Mouse (Mus musculus) midbrain, embryonic 16.5 days (tissue): ENCODE data around the gene Fstl3. TPM values are rescaled to one million over a fixed set of nuclear protein-coding genes. Genes with fewer than 3 reads are reported as not detected.

Experiments
- ATAC-seq: fragments of 200-750 bp; cut with Nextera tagmentation; 2 replicates; pipeline ENCODE4 v1.8.0; 2017; ENCODE audit warnings: moderate TSS enrichment
- H3K27ac ChIP-seq: fragments of 300-500 bp; sonication (generic); 2 replicates; pipeline ENCODE4 v1.5.1; 2014; ENCODE audit warnings: mild to moderate bottlenecking, low read length, mixed read lengths
- H3K27me3 ChIP-seq: fragments of 300-500 bp; sonication (generic); 2 replicates; pipeline ENCODE4 v1.6.1; 2014; ENCODE audit warnings: low read depth, low read length, mixed read lengths; ENCODE audit not compliant: control insufficient read depth, insufficient read depth
- H3K36me3 ChIP-seq: fragments of 300-500 bp; sonication (generic); 2 replicates; pipeline ENCODE4 v1.6.1; 2014; ENCODE audit warnings: mild to moderate bottlenecking, low read length, moderate library complexity, mixed read lengths; ENCODE audit not compliant: control insufficient read depth, insufficient read depth
- H3K4me1 ChIP-seq: fragments of 300-500 bp; sonication (generic); 2 replicates; pipeline ENCODE4 v1.6.1; 2014; ENCODE audit warnings: mild to moderate bottlenecking, low read length, mixed read lengths; ENCODE audit not compliant: control insufficient read depth, insufficient read depth
- H3K4me2 ChIP-seq: fragments of 300-500 bp; sonication (generic); 2 replicates; pipeline ENCODE4 v1.6.1; 2014; ENCODE audit warnings: mild to moderate bottlenecking, low read length, mixed read lengths
- H3K4me3 ChIP-seq: fragments of 300-500 bp; sonication (generic); 2 replicates; pipeline ENCODE4 v1.5.1; 2014; ENCODE audit warnings: low read depth, mild to moderate bottlenecking, low read length, moderate library complexity, mixed read lengths
- H3K9ac ChIP-seq: fragments of 300-500 bp; sonication (generic); 2 replicates; pipeline ENCODE4 v1.6.1; 2014; ENCODE audit warnings: low read depth, low read length, mixed read lengths
- H3K9me3 ChIP-seq: fragments of 300-500 bp; sonication (generic); replicated peaks from 2 replicates; pipeline ENCODE4 v1.6.1; 2014; ENCODE audit warnings: mild to moderate bottlenecking, low read length, mixed read lengths; ENCODE audit not compliant: control insufficient read depth, poor library complexity, severe bottlenecking
- WGBS: fragments of 180-500 bp; shearing (Covaris S2); extraction: QIAGEN DNeasy Blood & Tissue Kit; methylation state at CpG from one replicate; pipeline ENCODE4 v1.1.7; 2014; 5-methylcytosine and 5-hydroxymethylcytosine counted together
- polyA plus RNA-seq: library from polyadenylated mRNA; unstranded; fragments of >200 nt; fragmentation: Nextera tagmentation; extraction: Ambion mirVana; gene quantifications from 2 replicates; pipeline ENCODE4 v1.2.1, GENCODE M21; 2015

Fstl3 gene
- polyA plus RNA-seq, 1 experiment from 2014 or later, result 3.5 TPM

GRCm38 (mm10) chr10:79800508-79800907, 23.4 kb downstream of the Fstl3 start:
- H3K9me3 ChIP-seq, result no peaks in the 10 kb centered on the region
- H3K4me3 ChIP-seq, result no peak overlapping the region
- no peaks in the 10 kb centered on the region for H3K36me3 ChIP-seq
- H3K27ac ChIP-seq, result no peak overlapping the region
- H3K4me1 ChIP-seq, result peaks cover 51% of the 10 kb centered on the region
- ATAC-seq, result no peak
- WGBS, result 83% methylated on average over 11 of the region's 11 CpGs
- H3K9ac ChIP-seq, result no peak overlapping the region
- no peaks in the 10 kb centered on the region for H3K27me3 ChIP-seq
- H3K4me2 ChIP-seq, result no peak overlapping the region

- H3K9me3 ChIP-seq, result no peaks in the 10 kb centered on the region
- H3K4me3 ChIP-seq, result no peak overlapping the region
- no peaks in the 10 kb centered on the region for H3K27me3 ChIP-seq
- peaks cover 48% of the 10 kb centered on the region for H3K4me1 ChIP-seq
- WGBS, result 21% methylated on average over 2 of the region's 3 CpGs
- peak overlapping the region; percentile 32; the same call in 1 of the 2 replicates for H3K9ac ChIP-seq
- H3K36me3 ChIP-seq, result no peaks in the 10 kb centered on the region
- peak overlapping the region; percentile 21; the same call in 1 of the 2 replicates for H3K4me2 ChIP-seq
- peak overlapping the region; percentile 84 for H3K27ac ChIP-seq
- no peak for ATAC-seq
Observed at GRCm38 (mm10) chr10:79801837-79802236, 24.8 kb downstream of the Fstl3 start.

GRCm38 (mm10) chr10:79802331-79802971, 25.4 kb downstream of the Fstl3 start:
- H3K9ac ChIP-seq, result peak overlapping the region; percentile 32
- 31% methylated on average over 11 of the region's 11 CpGs for WGBS
- ATAC-seq, result no peak

GRCm38 (mm10) chr10:79803716-79804323, 26.7 kb downstream of the Fstl3 start:
- WGBS, result 2% methylated on average over 29 of the region's 29 CpGs
- peak; percentile 89 for ATAC-seq
- Histone ChIP-seq H3K9me3 (no peaks in the 10 kb centered on the region), H3K27me3 (no peaks in the 10 kb centered on the region), H3K4me2 (peak overlapping the region; percentile 54), H3K4me3 (peak overlapping the region; percentile 13), H3K27ac (peak overlapping the region; percentile 84), H3K9ac (peak overlapping the region; percentile 32; the same call in 1 of the 2 replicates), H3K4me1 (peaks cover 40% of the 10 kb centered on the region), H3K36me3 (peaks cover 6% of the 10 kb centered on the region)

More at GRCm38 (mm10) chr10:79802331-79802971, 25.4 kb downstream of the Fstl3 start:
- no peaks in the 10 kb centered on the region for H3K27me3 ChIP-seq
- peaks cover 43% of the 10 kb centered on the region for H3K4me1 ChIP-seq
- H3K4me2 ChIP-seq, result peak overlapping the region; percentile 21; the same call in 1 of the 2 replicates
- no peak overlapping the region for H3K4me3 ChIP-seq
- H3K9me3 ChIP-seq, result no peaks in the 10 kb centered on the region
- H3K36me3 ChIP-seq, result no peaks in the 10 kb centered on the region
- peak overlapping the region; percentile 84 for H3K27ac ChIP-seq

- no peaks in the 10 kb centered on the region for H3K9me3 ChIP-seq
- no peaks in the 10 kb centered on the region for H3K27me3 ChIP-seq
- peaks cover 12% of the 10 kb centered on the region for H3K36me3 ChIP-seq
- no peak for ATAC-seq
- H3K4me2 ChIP-seq, result no peak overlapping the region
- no peak overlapping the region for H3K4me3 ChIP-seq
- no peak overlapping the region for H3K9ac ChIP-seq
- H3K4me1 ChIP-seq, result peaks cover 40% of the 10 kb centered on the region
- peak overlapping the region; percentile 28; the same call in 1 of the 2 replicates for H3K27ac ChIP-seq
- WGBS, result 78% methylated on average over 11 of the region's 11 CpGs
Observed at GRCm38 (mm10) chr10:79805636-79806035, 28.6 kb downstream of the Fstl3 start.

- Histone ChIP-seq H3K4me2 (no peak overlapping the region), H3K4me3 (no peak overlapping the region), H3K9ac (no peak overlapping the region), H3K27ac (no peak overlapping the region), H3K27me3 (no peaks in the 10 kb centered on the region), H3K36me3 (peaks cover 16% of the 10 kb centered on the region), H3K4me1 (peaks cover 40% of the 10 kb centered on the region), H3K9me3 (no peaks in the 10 kb centered on the region)
- 92% methylated on average over 9 of the region's 9 CpGs for WGBS
- no peak for ATAC-seq
Observed at GRCm38 (mm10) chr10:79806331-79806730, 29.3 kb downstream of the Fstl3 start.

GRCm38 (mm10) chr10:79806972-79807371, 29.9 kb downstream of the Fstl3 start:
- H3K9ac ChIP-seq, result no peak overlapping the region
- peaks cover 33% of the 10 kb centered on the region for H3K4me1 ChIP-seq

GRCm38 (mm10) chr10:79807826-79808225, 30.8 kb downstream of the Fstl3 start:
- no peak for ATAC-seq
- H3K27ac ChIP-seq, result peak overlapping the region; percentile 5; the same call in 1 of the 2 replicates
- H3K27me3 ChIP-seq, result no peaks in the 10 kb centered on the region
- no peak overlapping the region for H3K9ac ChIP-seq
- H3K4me2 ChIP-seq, result no peak overlapping the region
- WGBS, result 47% methylated on average over 11 of the region's 11 CpGs
- H3K36me3 ChIP-seq, result peaks cover 24% of the 10 kb centered on the region
- H3K9me3 ChIP-seq, result no peaks in the 10 kb centered on the region
- H3K4me3 ChIP-seq, result no peak overlapping the region
- peaks cover 25% of the 10 kb centered on the region for H3K4me1 ChIP-seq

More at GRCm38 (mm10) chr10:79806972-79807371, 29.9 kb downstream of the Fstl3 start:
- H3K4me2 ChIP-seq, result no peak overlapping the region
- H3K27me3 ChIP-seq, result no peaks in the 10 kb centered on the region
- no peak overlapping the region for H3K4me3 ChIP-seq
- H3K36me3 ChIP-seq, result peaks cover 20% of the 10 kb centered on the region
- H3K9me3 ChIP-seq, result no peaks in the 10 kb centered on the region
- 81% methylated on average over 10 of the region's 10 CpGs for WGBS
- no peak for ATAC-seq
- no peak overlapping the region for H3K27ac ChIP-seq

- no peak for ATAC-seq
- 87% methylated on average over 11 of the region's 11 CpGs for WGBS
- Histone ChIP-seq H3K4me1 (peaks cover 16% of the 10 kb centered on the region), H3K4me2 (no peak overlapping the region), H3K27me3 (no peaks in the 10 kb centered on the region), H3K36me3 (peaks cover 26% of the 10 kb centered on the region), H3K9ac (no peak overlapping the region), H3K9me3 (no peaks in the 10 kb centered on the region), H3K4me3 (no peak overlapping the region), H3K27ac (no peak overlapping the region)
Observed at GRCm38 (mm10) chr10:79808728-79809127, 31.7 kb downstream of the Fstl3 start.
